Mouse (Mus musculus) bone marrow macrophage, adult 2 months (primary cell): ENCODE results near the gene Gstt1.

Experiments
- CTCF ChIP-seq: IDR thresholded peaks from 2 replicates; pipeline ENCODE4 v1.5.1; 2012; ENCODE audit warnings: low read depth, mild to moderate bottlenecking, low read length, moderate library complexity
- POLR2A ChIP-seq: IDR thresholded peaks from 2 replicates; pipeline ENCODE4 v1.6.1; 2012; ENCODE audit warnings: mild to moderate bottlenecking, low read depth, low read length, borderline replicate concordance

DNA sequence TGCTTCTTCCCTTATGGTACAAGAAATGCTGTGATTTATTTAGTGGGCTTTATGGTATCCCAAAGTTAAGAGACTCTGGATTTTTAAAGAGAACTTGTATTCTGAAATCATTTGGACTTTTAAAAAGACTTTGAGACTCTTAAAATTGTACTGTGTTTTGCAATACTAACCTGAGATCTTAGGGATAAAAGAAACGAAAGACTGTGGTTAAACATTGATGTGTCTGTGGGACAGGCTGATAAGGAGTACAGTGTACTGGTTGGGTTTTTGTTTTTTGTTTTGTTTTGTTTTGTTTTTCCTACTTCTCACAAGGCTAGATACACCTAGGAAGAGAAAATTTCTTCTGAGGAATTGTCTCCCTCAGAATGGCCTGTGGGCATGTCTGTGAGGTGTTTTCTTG lies 12.9 kb downstream of the Gstt1 start:
- TF ChIP-seq POLR2A (no peak), CTCF (no peak)
